Mouse (Mus musculus): ENCODE measurements at regions not wholly inside any gene's neighbourhood (a gene's known extent, or its start where the extent isn't known, plus 50 kb on each side); places are given as distances from the start of the nearest gene placed in this dataset.

- Histone ChIP-seq H3K27me3 (no peaks in the 10 kb centered on the region), H3K27ac (replicated peaks) (no peak overlapping the region), H3K4me3 (replicated peaks) (0 out of 2 replicates have a peak overlapping the region, but pooled peaks have one; percentile 8), H3K4me2 (replicated peaks) (no peak overlapping the region), H3K9me3 (replicated peaks) (no peaks in the 10 kb centered on the region), H3K4me1 (0 out of 2 replicates have a peak, but pooled peaks cover 8% of the 10 kb centered on the region), H3K9ac (no peak overlapping the region), H3K36me3 (no peaks in the 10 kb centered on the region)
- WGBS: 11% methylated on average over 8 of the region's 8 CpGs
- no peak for ATAC-seq (ENCODE audit: insufficient number of reproducible peaks, low FRiP score, low TSS enrichment, low read depth)
These were observed 53.9 kb upstream of the Fam180a start for GRCm38 (mm10) chr6:35379890-35380289.

- 76% methylated on average over 6 of the region's 6 CpGs for WGBS
- no peak overlapping the region for H3K9ac ChIP-seq
- 0 out of 2 replicates have a peak, but pooled peaks cover 8% of the 10 kb centered on the region for H3K4me1 ChIP-seq
- no peaks in the 10 kb centered on the region for H3K27me3 ChIP-seq
- no peak overlapping the region for H3K4me2 ChIP-seq (replicated peaks)
- H3K9me3 ChIP-seq (replicated peaks): no peaks in the 10 kb centered on the region
- no peak for ATAC-seq (ENCODE audit: insufficient number of reproducible peaks, low FRiP score, low TSS enrichment, low read depth)
- no peak overlapping the region for H3K27ac ChIP-seq (replicated peaks)
- H3K4me3 ChIP-seq (replicated peaks): no peak overlapping the region
- no peaks in the 10 kb centered on the region for H3K36me3 ChIP-seq
These were observed 52.9 kb upstream of the Fam180a start for GRCm38 (mm10) chr6:35378851-35379250.

GRCm38 (mm10) chr6:35377535-35377934, 51.6 kb upstream of the Fam180a start:
- no peak overlapping the region for H3K4me2 ChIP-seq (replicated peaks)
- H3K4me3 ChIP-seq (replicated peaks): no peak overlapping the region
- no peak overlapping the region for H3K27ac ChIP-seq (replicated peaks)
- H3K27me3 ChIP-seq: no peaks in the 10 kb centered on the region
- no peaks in the 10 kb centered on the region for H3K36me3 ChIP-seq
- no peaks in the 10 kb centered on the region for H3K9me3 ChIP-seq (replicated peaks)
- 77% methylated on average over 3 of the region's 3 CpGs for WGBS
- H3K9ac ChIP-seq: no peak overlapping the region
- 0 out of 2 replicates have a peak, but pooled peaks cover 8% of the 10 kb centered on the region for H3K4me1 ChIP-seq
- no peak for ATAC-seq (ENCODE audit: insufficient number of reproducible peaks, low FRiP score, low TSS enrichment, low read depth)

- Histone ChIP-seq H3K36me3 (no peaks in the 10 kb centered on the region), H3K4me1 (0 out of 2 replicates have a peak, but pooled peaks cover 8% of the 10 kb centered on the region), H3K27ac (replicated peaks) (no peak overlapping the region), H3K9ac (no peak overlapping the region), H3K4me2 (replicated peaks) (no peak overlapping the region), H3K9me3 (replicated peaks) (no peaks in the 10 kb centered on the region), H3K27me3 (no peaks in the 10 kb centered on the region), H3K4me3 (replicated peaks) (no peak overlapping the region)
- WGBS: 78% methylated on average over 9 of the region's 9 CpGs
- ATAC-seq (ENCODE audit: insufficient number of reproducible peaks, low FRiP score, low TSS enrichment, low read depth): no peak
These were observed 50.6 kb upstream of the Fam180a start for GRCm38 (mm10) chr6:35376526-35376925.
